Mouse (Mus musculus) cerebellum, adult 2 months (tissue): Measurements from ENCODE around the gene Axl. TPM values are rescaled to one million over a fixed set of nuclear protein-coding genes. Genes with fewer than 3 reads are reported as not detected.

Experiments
- DNase-seq, 2 experiments: peaks; one replicate each; pipeline ENCODE4 v3.0.0; 2021
- H3K27ac ChIP-seq: fragments of 200-500 bp; 2 replicates; pipeline ENCODE4 v1.5.1; 2012; ENCODE audit warnings: low read length, control low read depth, inconsistent platforms; ENCODE audit not compliant: insufficient read depth
- H3K27me3 ChIP-seq: fragments of 200-500 bp; 2 replicates; pipeline ENCODE4 v1.6.1; 2012; ENCODE audit warnings: inconsistent platforms, mild to moderate bottlenecking, low read length, moderate library complexity; ENCODE audit not compliant: control insufficient read depth, insufficient read depth
- H3K4me1 ChIP-seq: fragments of 200-500 bp; 2 replicates; pipeline ENCODE4 v1.6.1; 2011; ENCODE audit warnings: low read length; ENCODE audit not compliant: control insufficient read depth, insufficient read depth
- H3K4me3 ChIP-seq: fragments of 200-500 bp; replicated peaks from 2 replicates; pipeline ENCODE3; 2011; ENCODE audit warnings: mild to moderate bottlenecking, low read depth, low read length, control low read depth; ENCODE audit not compliant: insufficient read depth
- CTCF ChIP-seq: fragments of 200-500 bp; IDR thresholded peaks from 2 replicates; pipeline ENCODE4 v1.5.1; 2011; ENCODE audit warnings: low read depth, mild to moderate bottlenecking, control low read depth, low read length, moderate library complexity, borderline replicate concordance; ENCODE audit not compliant: insufficient read depth
- POLR2A ChIP-seq: fragments of 200-500 bp; IDR thresholded peaks from 2 replicates; pipeline ENCODE4 v1.6.1; 2011; ENCODE audit warnings: low read length, control low read depth, borderline replicate concordance; ENCODE audit not compliant: insufficient read depth
- WGBS: fragments of 180-500 bp; shearing (Covaris S2); methylation state at CpG from one replicate; pipeline ENCODE4 v1.1.7; 2018; 5-methylcytosine and 5-hydroxymethylcytosine counted together
- polyA plus RNA-seq: library from polyadenylated mRNA; depleted of rRNA; stranded (reverse); fragments of >200 nt; gene quantifications from 2 replicates; pipeline ENCODE4 v1.2.3, GENCODE M21; 2012

Axl gene
- polyA plus RNA-seq, 1 experiment: 27.1 TPM

GRCm38 (mm10) chr7:25755468-25755833, 33.1 kb downstream of the Axl start:
- Histone ChIP-seq H3K4me3 (peak overlapping the region; percentile 69), H3K4me1 (no peaks in the 10 kb centered on the region; the same call in 1 of the 2 replicates), H3K27ac (peak overlapping the region; percentile 51; the same call in 1 of the 2 replicates), H3K27me3 (no peaks in the 10 kb centered on the region)
- TF ChIP-seq POLR2A (0 out of 2 replicates have a peak, but pooled peaks have one; percentile 7), CTCF (no peak)
- WGBS: 0% methylated on average over 15 of the region's 15 CpGs
- DNase-seq: no peak

GRCm38 (mm10) chr7:25754738-25755467, 33.6 kb downstream of the Axl start, which contains the start of gene Hnrnpul1:
Hnrnpul1 (minus strand) TSS chr7:25754757.
- under 1% methylated on average over 55 of the region's 55 CpGs for WGBS
- peak; percentile 99 to 100 for DNase-seq
- TF ChIP-seq CTCF (no peak; the same call in 1 of the 2 replicates), POLR2A (peak; percentile 30; the same call in 1 of the 2 replicates)
- Histone ChIP-seq H3K4me1 (no peaks in the 10 kb centered on the region; the same call in 1 of the 2 replicates), H3K27ac (peak within 1 kb of the TSS; percentile 76), H3K4me3 (peak within 1 kb of the TSS; percentile 69), H3K27me3 (no peaks in the 10 kb centered on the region)

- Histone ChIP-seq H3K4me3 (peak overlapping the region; percentile 68), H3K27me3 (no peaks in the 10 kb centered on the region), H3K27ac (peak overlapping the region; percentile 76), H3K4me1 (no peaks in the 10 kb centered on the region; the same call in 1 of the 2 replicates)
- DNase-seq: no peak
- TF ChIP-seq POLR2A (no peak), CTCF (no peak)
- under 1% methylated on average over 30 of the region's 30 CpGs for WGBS
These were observed 34.1 kb downstream of the Axl start for GRCm38 (mm10) chr7:25754439-25754737.

- Histone ChIP-seq H3K27ac (peak overlapping the region; percentile 76), H3K4me1 (no peaks in the 10 kb centered on the region; the same call in 1 of the 2 replicates), H3K27me3 (no peaks in the 10 kb centered on the region), H3K4me3 (peak overlapping the region; percentile 68)
- WGBS: 2% methylated on average over 46 of the region's 46 CpGs
- DNase-seq: no peak
- TF ChIP-seq CTCF (no peak), POLR2A (no peak)
These were observed 34.7 kb downstream of the Axl start for GRCm38 (mm10) chr7:25753643-25754438.

GRCm38 (mm10) chr7:25753076-25753475, 35.4 kb downstream of the Axl start:
- H3K4me1 ChIP-seq: no peaks in the 10 kb centered on the region; the same call in 1 of the 2 replicates
- DNase-seq: no peak
- no peaks in the 10 kb centered on the region for H3K27me3 ChIP-seq
- H3K4me3 ChIP-seq: peak overlapping the region; percentile 68
- no peak overlapping the region for H3K27ac ChIP-seq
- TF ChIP-seq POLR2A (no peak), CTCF (no peak)

- TF ChIP-seq POLR2A: no peak
- no peak for TF ChIP-seq CTCF
- no peak overlapping the region for H3K27ac ChIP-seq
- WGBS: 83% methylated on average over 3 of the region's 3 CpGs
These were observed 41.7 kb downstream of the Axl start for GRCm38 (mm10) chr7:25746844-25747243.

GRCm38 (mm10) chr7:25738277-25738676, 50.2 kb downstream of the Axl start:
- WGBS: 90% methylated on average over 3 of the region's 3 CpGs
- Histone ChIP-seq H3K4me1 (no peaks in the 10 kb centered on the region), H3K27me3 (no peaks in the 10 kb centered on the region)

More at GRCm38 (mm10) chr7:25746844-25747243, 41.7 kb downstream of the Axl start:
- Histone ChIP-seq H3K4me3 (no peak overlapping the region), H3K27me3 (no peaks in the 10 kb centered on the region), H3K4me1 (no peaks in the 10 kb centered on the region; the same call in 1 of the 2 replicates)
- DNase-seq: no peak

More at GRCm38 (mm10) chr7:25738277-25738676, 50.2 kb downstream of the Axl start:
- no peak overlapping the region for H3K4me3 ChIP-seq
- no peak overlapping the region for H3K27ac ChIP-seq
- DNase-seq: no peak
- TF ChIP-seq POLR2A (no peak), CTCF (no peak)
